Comparison of ENCODE assay signal across 12 mouse cellular contexts in genomic region chr2:131090852-131091251, GRCm38 (mm10). TPM values are rescaled to one million over a fixed set of nuclear protein-coding genes. Genes with fewer than 3 reads are reported as not detected.
DNase-seq lines count a peak whose midpoint lies in the region; ATAC-seq lines count a peak whose summit lies in the region.
"Had no signal": no experiment of that assay in that cellular context is flagged by ENCODE, and none has a peak within 500 bp of the region (broad histone marks: within the 10 kb centered on the region; RNA-seq: fewer than 3 reads in every experiment).

No protein-coding gene starts in this region.

- H3K4me2 ChIP-seq in heart, embryonic 12.5 days = no peak overlapping the region
- H3K4me2 ChIP-seq: forebrain, embryonic 15.5 days; hindbrain, embryonic 13.5 days had no signal

- no peak overlapping the region for H3K9ac ChIP-seq in heart, embryonic 12.5 days
- H3K9ac ChIP-seq: forebrain, embryonic 15.5 days; hindbrain, embryonic 13.5 days had no signal

- peaks cover 6% of the 10 kb centered on the region; the same call in 1 of the 2 replicates for H3K4me1 ChIP-seq in heart, embryonic 12.5 days (replicated peaks)
- H3K4me1 ChIP-seq: forebrain, embryonic 15.5 days; hindbrain, embryonic 13.5 days had no signal

- H3K27ac ChIP-seq in heart, embryonic 12.5 days (ENCODE audit: poor library complexity, severe bottlenecking) = 0 out of 2 replicates have a peak overlapping the region, but pooled peaks have one; percentile 1
- H3K27ac ChIP-seq: forebrain, embryonic 15.5 days; hindbrain, embryonic 13.5 days had no signal

- H3K36me3 ChIP-seq in heart, embryonic 12.5 days = no peaks in the 10 kb centered on the region
- H3K36me3 ChIP-seq: forebrain, embryonic 15.5 days; hindbrain, embryonic 13.5 days had no signal

- peaks cover 4% of the 10 kb centered on the region; the same call in 1 of the 2 replicates for H3K27me3 ChIP-seq in heart, embryonic 12.5 days (replicated peaks)
- H3K27me3 ChIP-seq: forebrain, embryonic 15.5 days; hindbrain, embryonic 13.5 days had no signal

- H3K4me3 ChIP-seq in heart, embryonic 12.5 days = no peak overlapping the region
- H3K4me3 ChIP-seq: forebrain, embryonic 15.5 days; hindbrain, embryonic 13.5 days had no signal

- peak; percentile 10 to 26 for DNase-seq in monocyte, adult 2 months (ENCODE audit: low read depth in 1 of 2, low spot score in 2 of 2)
- peak; percentile 30 for DNase-seq in kidney, postnatal 14 days
- no peak for DNase-seq in spleen, postnatal 14 days (ENCODE audit: low spot score in 2 of 2)
- no peak for DNase-seq in thymus, postnatal 4 days

- 60% methylated on average over 3 of the region's 3 CpGs for WGBS in heart, embryonic 12.5 days

- ATAC-seq in monocyte, adult 5-6 weeks (replicated peaks; ENCODE audit: insufficient number of reproducible peaks, low FRiP score, low TSS enrichment, poor library complexity, severe bottlenecking) = no peak; the same call in 1 of the 2 replicates
- ATAC-seq in heart, embryonic 12.5 days (ENCODE audit: insufficient number of reproducible peaks, low FRiP score) = peak; percentile 38; the same call in 1 of the 2 replicates
- peak; percentile 16 for ATAC-seq in megakaryocyte progenitor cell, adult 5-6 weeks (replicated peaks; ENCODE audit: poor library complexity)
- ATAC-seq: forebrain, embryonic 15.5 days had no signal

- H3K9me3 ChIP-seq in heart, embryonic 12.5 days (replicated peaks) = no peaks in the 10 kb centered on the region
- H3K9me3 ChIP-seq: forebrain, embryonic 15.5 days; hindbrain, embryonic 13.5 days had no signal

RNA-seq across cellular contexts. Expression of gene Siglec1, which starts 4.3 kb away (rescaled TPM):
- total RNA-seq in monocyte, adult 5-6 weeks (2017) = 0.68 to 0.75 TPM in 2 of 3 replicates, not detected in the other
- 0.08 and 0.14 TPM in 2 replicates for polyA plus RNA-seq in heart, embryonic 12.5 days (2016; fragmentation: Nextera tagmentation; extraction: Ambion mirVana)
- total RNA-seq in megakaryocyte progenitor cell, adult 5-6 weeks (2015) = 0.05 and 0.07 TPM in 2 replicates
- total RNA-seq in megakaryocyte progenitor cell, adult 5-6 weeks (2017) = 0.10 TPM in 1 of 2 replicates, not detected in the other

RNA-seq across cellular contexts. Expression of gene Adam33, which starts 27.2 kb away (rescaled TPM):
- not detected in 3 replicates for total RNA-seq in monocyte, adult 5-6 weeks (2017)
- polyA plus RNA-seq in heart, embryonic 12.5 days (2016; fragmentation: Nextera tagmentation; extraction: Ambion mirVana) = 9.8 and 12.0 TPM in 2 replicates
- not detected in 2 replicates for total RNA-seq in megakaryocyte progenitor cell, adult 5-6 weeks (2015)
- total RNA-seq in megakaryocyte progenitor cell, adult 5-6 weeks (2017) = not detected in 2 replicates
- total RNA-seq: neutrophil, adult 5-6 weeks had no signal

RNA-seq across cellular contexts. Expression of gene Hspa12b, which starts 36.2 kb away (rescaled TPM):
- total RNA-seq in monocyte, adult 5-6 weeks (2017) = not detected in 3 replicates
- polyA plus RNA-seq in heart, embryonic 12.5 days (2016; fragmentation: Nextera tagmentation; extraction: Ambion mirVana) = 8.7 and 8.9 TPM in 2 replicates
- 0.12 TPM in 1 of 2 replicates, not detected in the other for total RNA-seq in megakaryocyte progenitor cell, adult 5-6 weeks (2015)
- total RNA-seq in megakaryocyte progenitor cell, adult 5-6 weeks (2017) = 0.44 TPM in 1 of 2 replicates, not detected in the other
- total RNA-seq: neutrophil, adult 5-6 weeks had no signal

RNA-seq across cellular contexts. Expression of gene Gm11037, which starts 42.4 kb away (rescaled TPM):
- not detected in 3 replicates for total RNA-seq in monocyte, adult 5-6 weeks (2017)
- polyA plus RNA-seq in heart, embryonic 12.5 days (2016; fragmentation: Nextera tagmentation; extraction: Ambion mirVana) = not detected in 2 replicates
- not detected in 2 replicates for total RNA-seq in megakaryocyte progenitor cell, adult 5-6 weeks (2015)
- not detected in 2 replicates for total RNA-seq in megakaryocyte progenitor cell, adult 5-6 weeks (2017)
- total RNA-seq: MEL; neutrophil, adult 5-6 weeks had no signal
- polyA plus RNA-seq: forebrain, embryonic 15.5 days; hindbrain, embryonic 13.5 days; spleen, adult 2 months had no signal

RNA-seq across cellular contexts. Expression of gene Gfra4, which starts 48.0 kb away (rescaled TPM):
- not detected in 3 replicates for total RNA-seq in monocyte, adult 5-6 weeks (2017)
- polyA plus RNA-seq in heart, embryonic 12.5 days (2016; fragmentation: Nextera tagmentation; extraction: Ambion mirVana) = 3.3 and 3.8 TPM in 2 replicates
- not detected in 2 replicates for total RNA-seq in megakaryocyte progenitor cell, adult 5-6 weeks (2015)
- not detected in 2 replicates for total RNA-seq in megakaryocyte progenitor cell, adult 5-6 weeks (2017)
- total RNA-seq: MEL; neutrophil, adult 5-6 weeks had no signal

Comparison
In these comparisons a context has a peak if more than half of its experiments do, and no peak if none do; other contexts are left out.
1. DNase-seq: peak in monocyte, adult 2 months (2 of 2) and kidney, postnatal 14 days (single experiment); none in spleen, postnatal 14 days (0 of 2) and thymus, postnatal 4 days (single experiment).